Mouse (Mus musculus): ENCODE results near the gene Cmss1.

DNA sequence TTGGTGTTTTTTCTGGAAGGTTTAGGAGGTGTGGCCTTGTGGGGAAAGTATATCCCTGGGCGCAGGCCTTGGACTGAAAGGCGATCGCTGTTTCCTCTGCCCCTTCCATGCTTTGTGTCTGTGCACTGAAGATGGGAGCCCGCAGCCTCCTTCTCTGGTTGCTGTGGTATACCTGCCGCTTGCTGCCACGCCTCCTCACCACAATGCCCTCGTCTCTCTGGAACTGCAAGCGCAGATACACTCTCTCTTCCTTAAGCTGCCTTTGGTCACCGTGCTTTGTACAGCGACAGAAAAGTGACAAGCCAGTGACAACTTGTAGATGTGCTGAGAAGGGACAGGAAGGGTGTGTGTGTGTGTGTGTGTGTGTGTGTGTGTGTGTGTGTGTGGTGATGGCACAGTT is 207.1 kb downstream of the Cmss1 start:
- no peak for TF ChIP-seq POLR2A (IDR thresholded peaks at IDR 0.05; ENCODE audit: borderline replicate concordance, low read depth, low read length)
- no peak for TF ChIP-seq CTCF (IDR thresholded peaks at IDR 0.05; ENCODE audit: low read depth, low read length)

All from bone marrow macrophage, adult 2 months (primary cell).